Mouse (Mus musculus) hindbrain, embryonic 13.5 days (tissue): ENCODE measurements around the gene Bub3. TPM values are rescaled to one million over a fixed set of nuclear protein-coding genes. Genes with fewer than 3 reads are reported as not detected.
A peak's percentile ranks its signal among the peaks of the same experiment; 100 is the strongest.

ENCODE experiments used
- ATAC-seq: fragments of 200-750 bp; cut with Nextera tagmentation; 2 replicates; pipeline ENCODE4 v1.8.0; 2017; ENCODE audit warnings: moderate TSS enrichment; ENCODE audit not compliant: low FRiP score
- H3K27ac ChIP-seq: fragments of 300-500 bp; sonication (generic); 2 replicates; pipeline ENCODE4 v1.5.1; 2015; ENCODE audit warnings: inconsistent platforms, mild to moderate bottlenecking, moderate library complexity
- H3K27me3 ChIP-seq: fragments of 300-500 bp; sonication (generic); 2 replicates; pipeline ENCODE4 v1.6.1; 2015; ENCODE audit warnings: mild to moderate bottlenecking, inconsistent platforms
- H3K36me3 ChIP-seq: fragments of 300-500 bp; sonication (generic); 2 replicates; pipeline ENCODE4 v1.6.1; 2015; ENCODE audit warnings: mild to moderate bottlenecking, inconsistent platforms
- H3K4me1 ChIP-seq: fragments of 300-500 bp; sonication (generic); replicated peaks from 2 replicates; pipeline ENCODE4 v1.6.1; 2015; ENCODE audit warnings: inconsistent platforms
- H3K4me2 ChIP-seq: fragments of 300-500 bp; sonication (generic); 2 replicates; pipeline ENCODE4 v1.6.1; 2015; ENCODE audit warnings: inconsistent platforms, mild to moderate bottlenecking, moderate library complexity
- H3K4me3 ChIP-seq: fragments of 300-500 bp; sonication (generic); 2 replicates; pipeline ENCODE4 v1.5.1; 2015; ENCODE audit warnings: mild to moderate bottlenecking, inconsistent platforms
- H3K9ac ChIP-seq: fragments of 300-500 bp; sonication (generic); 2 replicates; pipeline ENCODE4 v1.6.1; 2015; ENCODE audit warnings: mild to moderate bottlenecking, inconsistent platforms
- H3K9me3 ChIP-seq: fragments of 300-500 bp; sonication (generic); 2 replicates; pipeline ENCODE4 v1.6.1; 2016; ENCODE audit warnings: inconsistent platforms
- WGBS: fragments of 180-500 bp; shearing (Covaris S2); methylation state at CpG from one replicate; pipeline ENCODE4 v1.1.7; 2015; 5-methylcytosine and 5-hydroxymethylcytosine counted together
- polyA plus RNA-seq: library from polyadenylated mRNA; unstranded; fragments of >200 nt; fragmentation: Nextera tagmentation; extraction: Ambion mirVana; gene quantifications from 2 replicates; pipeline ENCODE4 v1.2.1, GENCODE M21; 2015

The Bub3 gene
- polyA plus RNA-seq, 1 experiment from 2014 or later: 178 TPM

- Histone ChIP-seq H3K4me2 (no peak overlapping the region), H3K4me3 (no peak overlapping the region), H3K36me3 (peaks cover 29% of the 10 kb centered on the region), H3K9ac (no peak overlapping the region), H3K9me3 (no peaks in the 10 kb centered on the region), H3K27ac (no peak overlapping the region), H3K27me3 (no peaks in the 10 kb centered on the region), H3K4me1 (no peaks in the 10 kb centered on the region)
- WGBS: 76% methylated on average over 6 of the region's 6 CpGs
- no peak for ATAC-seq
Observed at GRCm38 (mm10) chr7:131575246-131575645, 15.2 kb downstream of the Bub3 start.

GRCm38 (mm10) chr7:131582178-131582577 is 22.2 kb downstream of the Bub3 start:
- no peaks in the 10 kb centered on the region for H3K4me1 ChIP-seq
- no peak overlapping the region for H3K9ac ChIP-seq
- no peak overlapping the region for H3K4me3 ChIP-seq
- WGBS: 57% methylated on average over 9 of the region's 9 CpGs
- ATAC-seq: no peak
- H3K27me3 ChIP-seq: peaks cover 10% of the 10 kb centered on the region; the same call in 1 of the 2 replicates
- no peak overlapping the region for H3K27ac ChIP-seq
- H3K36me3 ChIP-seq: no peaks in the 10 kb centered on the region
- no peak overlapping the region for H3K4me2 ChIP-seq
- H3K9me3 ChIP-seq: no peaks in the 10 kb centered on the region

GRCm38 (mm10) chr7:131585551-131585950 is 25.5 kb downstream of the Bub3 start:
- H3K27me3 ChIP-seq: peaks cover 17% of the 10 kb centered on the region; the same call in 1 of the 2 replicates
- no peak overlapping the region for H3K27ac ChIP-seq
- no peak overlapping the region for H3K9ac ChIP-seq
- no peak overlapping the region for H3K4me3 ChIP-seq
- no peak for ATAC-seq
- H3K4me1 ChIP-seq: no peaks in the 10 kb centered on the region
- no peak overlapping the region for H3K4me2 ChIP-seq
- no peaks in the 10 kb centered on the region for H3K9me3 ChIP-seq
- 79% methylated on average over 5 of the region's 5 CpGs for WGBS
- H3K36me3 ChIP-seq: no peaks in the 10 kb centered on the region

- peak; percentile 76; the same call in 1 of the 2 replicates for ATAC-seq
- Histone ChIP-seq H3K9ac (peak overlapping the region; percentile 46; the same call in 1 of the 2 replicates), H3K36me3 (no peaks in the 10 kb centered on the region), H3K27me3 (peaks cover 70% of the 10 kb centered on the region), H3K27ac (peak overlapping the region; percentile 31; the same call in 1 of the 2 replicates), H3K9me3 (no peaks in the 10 kb centered on the region; the same call in 1 of the 2 replicates), H3K4me1 (peaks cover 22% of the 10 kb centered on the region), H3K4me3 (no peak overlapping the region), H3K4me2 (peak overlapping the region; percentile 23)
- WGBS: 6% methylated on average over 12 of the region's 12 CpGs
Observed at GRCm38 (mm10) chr7:131597779-131598482, 37.9 kb downstream of the Bub3 start.

- H3K4me1 ChIP-seq: peaks cover 26% of the 10 kb centered on the region
- H3K9me3 ChIP-seq: no peaks in the 10 kb centered on the region; the same call in 1 of the 2 replicates
- no peaks in the 10 kb centered on the region for H3K36me3 ChIP-seq
- peak overlapping the region; percentile 46; the same call in 1 of the 2 replicates for H3K9ac ChIP-seq
- H3K4me2 ChIP-seq: peak overlapping the region; percentile 23
- 3% methylated on average over 5 of the region's 5 CpGs for WGBS
- peak overlapping the region; percentile 31; the same call in 1 of the 2 replicates for H3K27ac ChIP-seq
- H3K27me3 ChIP-seq: peaks cover 65% of the 10 kb centered on the region
- ATAC-seq: no peak
- H3K4me3 ChIP-seq: no peak overlapping the region
Observed at GRCm38 (mm10) chr7:131598483-131598824, 38.4 kb downstream of the Bub3 start.

GRCm38 (mm10) chr7:131602106-131602505 is 42.1 kb downstream of the Bub3 start:
- ATAC-seq: no peak
- no peaks in the 10 kb centered on the region for H3K36me3 ChIP-seq
- no peaks in the 10 kb centered on the region for H3K9me3 ChIP-seq
- no peak overlapping the region for H3K4me3 ChIP-seq
- peaks cover 46% of the 10 kb centered on the region for H3K27me3 ChIP-seq
- H3K9ac ChIP-seq: no peak overlapping the region
- peaks cover 26% of the 10 kb centered on the region for H3K4me1 ChIP-seq
- H3K4me2 ChIP-seq: no peak overlapping the region
- 66% methylated on average over 7 of the region's 7 CpGs for WGBS
- H3K27ac ChIP-seq: 0 out of 2 replicates have a peak overlapping the region, but pooled peaks have one; percentile 19

- Histone ChIP-seq H3K4me3 (no peak overlapping the region), H3K27me3 (peaks cover 42% of the 10 kb centered on the region), H3K27ac (no peak overlapping the region), H3K4me1 (peaks cover 20% of the 10 kb centered on the region), H3K9ac (no peak overlapping the region), H3K9me3 (no peaks in the 10 kb centered on the region), H3K4me2 (no peak overlapping the region), H3K36me3 (no peaks in the 10 kb centered on the region)
- WGBS: 3% methylated on average over 7 of the region's 11 CpGs
- no peak for ATAC-seq
Observed at GRCm38 (mm10) chr7:131603186-131603585, 43.2 kb downstream of the Bub3 start.

GRCm38 (mm10) chr7:131604946-131605345 is 44.9 kb downstream of the Bub3 start:
- Histone ChIP-seq H3K36me3 (no peaks in the 10 kb centered on the region), H3K27ac (no peak overlapping the region), H3K9ac (no peak overlapping the region), H3K4me3 (no peak overlapping the region), H3K4me2 (no peak overlapping the region), H3K27me3 (peaks cover 35% of the 10 kb centered on the region), H3K9me3 (no peaks in the 10 kb centered on the region), H3K4me1 (peaks cover 14% of the 10 kb centered on the region)
- no peak for ATAC-seq
- WGBS: 85% methylated on average over 10 of the region's 10 CpGs

- no peak overlapping the region for H3K27ac ChIP-seq
- H3K27me3 ChIP-seq: peaks cover 29% of the 10 kb centered on the region
- no peak overlapping the region for H3K9ac ChIP-seq
- peaks cover 14% of the 10 kb centered on the region for H3K4me1 ChIP-seq
- no peak for ATAC-seq
- no peak overlapping the region for H3K4me3 ChIP-seq
- H3K4me2 ChIP-seq: no peak overlapping the region
- H3K9me3 ChIP-seq: no peaks in the 10 kb centered on the region
- WGBS: 67% methylated on average over 4 of the region's 4 CpGs
- H3K36me3 ChIP-seq: no peaks in the 10 kb centered on the region
Observed at GRCm38 (mm10) chr7:131605481-131605880, 45.5 kb downstream of the Bub3 start.

- WGBS: 90% methylated on average over 6 of the region's 6 CpGs
- ATAC-seq: no peak
- peaks cover 3% of the 10 kb centered on the region for H3K4me1 ChIP-seq
- H3K9me3 ChIP-seq: no peaks in the 10 kb centered on the region
- H3K9ac ChIP-seq: no peak overlapping the region
- no peak overlapping the region for H3K4me3 ChIP-seq
- H3K4me2 ChIP-seq: no peak overlapping the region
- H3K27me3 ChIP-seq: peaks cover 17% of the 10 kb centered on the region
- H3K36me3 ChIP-seq: no peaks in the 10 kb centered on the region
- no peak overlapping the region for H3K27ac ChIP-seq
Observed at GRCm38 (mm10) chr7:131608049-131608448, 48.0 kb downstream of the Bub3 start.

GRCm38 (mm10) chr7:131609677-131610076 is 49.7 kb downstream of the Bub3 start:
- Histone ChIP-seq H3K4me1 (no peaks in the 10 kb centered on the region), H3K4me2 (no peak overlapping the region), H3K27me3 (peaks cover 15% of the 10 kb centered on the region), H3K9ac (no peak overlapping the region), H3K9me3 (no peaks in the 10 kb centered on the region), H3K36me3 (no peaks in the 10 kb centered on the region), H3K4me3 (no peak overlapping the region), H3K27ac (no peak overlapping the region)
- 44% methylated on average over 7 of the region's 7 CpGs for WGBS
- no peak for ATAC-seq
